Mouse (Mus musculus): ENCODE measurements around the gene Olfr1474. TPM values are rescaled to one million over a fixed set of nuclear protein-coding genes. Genes with fewer than 3 reads are reported as not detected.
"Not testable (repeated sequence)": the region's sequence is repeated elsewhere in the genome, so short reads cannot be mapped to it uniquely, and the experiment has no call there.

Olfr1474 gene
- not detected for total RNA-seq (2022)

DNA sequence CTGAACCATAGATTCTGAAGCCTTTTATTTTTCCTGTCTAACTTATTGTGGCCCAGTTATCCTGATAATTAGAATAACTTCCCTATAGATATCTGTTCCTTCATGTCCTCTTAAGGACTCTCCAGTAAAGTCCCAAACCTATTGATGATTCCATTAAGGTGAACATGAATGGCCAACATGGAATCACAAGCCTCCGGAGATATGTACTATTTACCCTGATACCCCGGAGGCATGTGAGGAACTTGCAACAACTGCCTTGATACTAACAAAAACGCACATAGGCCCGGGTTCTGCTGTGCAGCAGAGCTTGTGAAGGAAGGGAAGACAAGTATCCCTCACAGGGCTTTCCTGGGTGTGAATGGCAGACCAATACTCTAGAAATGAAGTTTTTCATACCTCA lies at the start of gene Olfr1474:
Olfr1474 (plus strand) TSS at position 301 of the 400 bp plus-strand sequence.
- DNase-seq (ENCODE audit: low spot score in 2 of 2), result not testable (repeated sequence)

- DNase-seq (ENCODE audit: low spot score in 2 of 2), result not testable (repeated sequence)
Measured at GRCm38 (mm10) chr19:13443109-13443508, 26.3 kb upstream of the Olfr1474 start, which contains the start of gene Olfr1471. Gene Olfr1471, plus strand, starts transcription at chr19:13443409.

GRCm38 (mm10) chr19:13455986-13456385 lies 13.4 kb upstream of the Olfr1474 start, which contains the start of gene Olfr1472:
Gene Olfr1472, minus strand, starts transcription at chr19:13456086.
- no peak for DNase-seq (ENCODE audit: low spot score in 2 of 2)

DNA sequence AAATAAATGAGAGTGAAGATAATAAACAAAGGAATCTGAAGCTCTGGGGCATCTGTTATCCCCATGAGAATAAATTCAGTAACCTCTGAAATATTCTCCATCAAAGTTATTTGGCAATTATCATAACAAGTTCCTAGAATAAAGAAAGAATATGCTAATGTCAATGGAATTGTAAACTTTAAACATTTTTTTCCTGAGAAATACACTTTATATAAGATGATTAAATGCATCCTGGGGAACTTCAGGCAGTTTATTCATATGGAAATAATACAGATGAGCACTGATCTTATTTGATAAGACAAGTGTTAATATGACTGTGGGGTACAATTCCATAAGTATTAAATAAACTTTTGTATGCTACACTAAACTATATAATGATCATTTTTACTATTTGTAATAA lies 10.7 kb downstream of the Olfr1474 start, which contains the start of gene Olfr1475:
Olfr1475 (minus strand) TSS at position 101 of the 400 bp plus-strand sequence.
- DNase-seq (ENCODE audit: low spot score in 2 of 2), result no peak

DNA sequence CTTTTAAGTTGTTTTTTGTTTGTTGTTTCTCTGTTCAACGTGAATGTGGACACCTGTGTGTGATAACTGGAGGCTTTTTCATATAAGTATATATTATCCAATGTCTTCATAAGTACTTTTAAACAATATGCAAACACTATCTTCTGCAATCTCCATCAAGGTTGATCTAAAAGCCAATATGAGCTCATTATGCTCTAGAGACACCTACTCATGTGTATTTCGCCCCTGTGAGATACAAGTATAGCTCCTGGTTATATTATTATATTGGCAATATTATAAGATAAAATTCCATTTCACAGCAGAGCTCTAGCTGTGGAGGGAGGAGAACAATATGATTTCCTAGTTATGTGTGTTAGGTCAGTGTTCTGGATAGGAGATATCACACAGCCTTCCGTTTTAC lies 30.9 kb downstream of the Olfr1474 start, which contains the start of gene Olfr1477:
Olfr1477 (plus strand) TSS at position 301 of the 400 bp plus-strand sequence.
- no peak for DNase-seq (ENCODE audit: low spot score in 2 of 2)

Other genes with a start within 250 kb of the Olfr1474 start
- gene Olfr1463, start 238.2 kb upstream of the Olfr1474 start, total RNA-seq (2022), result not detected
- not detected for gene Olfr1465, start 154.0 kb upstream of the Olfr1474 start, total RNA-seq (2022)
- not detected for gene Olfr1466, start 130.7 kb upstream of the Olfr1474 start, total RNA-seq (2022)
- not detected for gene Olfr1467, start 107.3 kb upstream of the Olfr1474 start, total RNA-seq (2022)
- not detected for gene Olfr1469, start 61.7 kb upstream of the Olfr1474 start, total RNA-seq (2022)
- gene Olfr1471, start 26.2 kb upstream of the Olfr1474 start, total RNA-seq (2022), result not detected
- gene Olfr1472, start 13.5 kb upstream of the Olfr1474 start, total RNA-seq (2022), result not detected
- gene Olfr1475, start 10.6 kb downstream of the Olfr1474 start, total RNA-seq (2022), result not detected
- not detected for gene Olfr1477, start 31.0 kb downstream of the Olfr1474 start, total RNA-seq (2022)
- not detected for gene Olfr1480, start 58.3 kb downstream of the Olfr1474 start, total RNA-seq (2022)
- not detected for gene Olfr1484, start 113.9 kb downstream of the Olfr1474 start, total RNA-seq (2022)
- gene Olfr1487, start 147.8 kb downstream of the Olfr1474 start, total RNA-seq (2022), result not detected
- gene Olfr1489, start 162.1 kb downstream of the Olfr1474 start, total RNA-seq (2022), result not detected
- not detected for gene Olfr1490, start 181.5 kb downstream of the Olfr1474 start, total RNA-seq (2022)
- gene Olfr1491, start 227.7 kb downstream of the Olfr1474 start, total RNA-seq (2022), result not detected